Mouse (Mus musculus) E14TG2a.4 (cell line): ENCODE measurements around the gene Olfr1097.

Experiments
- H3K27me3 ChIP-seq: 2 replicates; pipeline ENCODE4 v1.6.1; 2014; ENCODE audit warnings: low read length, control low read depth; ENCODE audit not compliant: insufficient read depth
- H3K36me3 ChIP-seq: 2 replicates; pipeline ENCODE4 v1.6.1; 2014; ENCODE audit warnings: low read length, control low read depth; ENCODE audit not compliant: insufficient read depth
- H3K4me1 ChIP-seq: replicated peaks from 2 replicates; pipeline ENCODE4 v1.6.1; 2014; ENCODE audit warnings: low read depth, low read length, control low read depth
- H3K4me3 ChIP-seq: replicated peaks from 2 replicates; pipeline ENCODE4 v1.5.1; 2014; ENCODE audit warnings: mild to moderate bottlenecking, low read length
- H3K9me3 ChIP-seq: 2 replicates; pipeline ENCODE4 v1.6.1; 2014; ENCODE audit warnings: low read length, control low read depth
- CTCF ChIP-seq: conservative IDR thresholded peaks from 2 replicates; pipeline ENCODE4 v1.5.1; 2014; ENCODE audit warnings: low read length
- NANOG ChIP-seq: IDR thresholded peaks from 2 replicates; pipeline ENCODE4 v1.6.1; 2014; ENCODE audit warnings: borderline replicate concordance, low read length, mixed read lengths
- POU5F1 ChIP-seq: IDR thresholded peaks from 2 replicates; pipeline ENCODE4 v1.6.1; 2014; ENCODE audit warnings: low read length, borderline replicate concordance

The Olfr1097 gene

GRCm38 (mm10) chr2:86892116-86892515, at the start of gene Olfr1097:
Gene Olfr1097, minus strand, starts transcription at chr2:86892216.
- no peak for TF ChIP-seq NANOG
- no peak for TF ChIP-seq CTCF
- no peak for TF ChIP-seq POU5F1
- H3K9me3 ChIP-seq = no peaks in the 10 kb centered on the region
- no peaks in the 10 kb centered on the region for H3K27me3 ChIP-seq
- no peak within 1 kb of the TSS for H3K4me3 ChIP-seq
- no peaks in the 10 kb centered on the region for H3K36me3 ChIP-seq
- no peaks in the 10 kb centered on the region for H3K4me1 ChIP-seq

GRCm38 (mm10) chr2:86926557-86926956, 34.5 kb upstream of the Olfr1097 start:
- Histone ChIP-seq H3K9me3 (no peaks in the 10 kb centered on the region), H3K36me3 (no peaks in the 10 kb centered on the region), H3K4me1 (no peaks in the 10 kb centered on the region), H3K4me3 (no peak overlapping the region), H3K27me3 (no peaks in the 10 kb centered on the region)
- TF ChIP-seq POU5F1 = no peak
- no peak for TF ChIP-seq CTCF
- TF ChIP-seq NANOG = no peak

- H3K36me3 ChIP-seq = no peaks in the 10 kb centered on the region
- no peaks in the 10 kb centered on the region for H3K4me1 ChIP-seq
- no peak within 1 kb of the TSS for H3K4me3 ChIP-seq
- TF ChIP-seq POU5F1 = no peak
- TF ChIP-seq CTCF = no peak
- no peak for TF ChIP-seq NANOG
- no peaks in the 10 kb centered on the region for H3K9me3 ChIP-seq
- no peaks in the 10 kb centered on the region for H3K27me3 ChIP-seq
Measured at GRCm38 (mm10) chr2:86924445-86924844, 32.4 kb upstream of the Olfr1097 start, which contains the start of gene Olfr1098. Gene Olfr1098, minus strand, starts transcription at chr2:86924545.

- H3K27me3 ChIP-seq = no peaks in the 10 kb centered on the region
- no peaks in the 10 kb centered on the region for H3K9me3 ChIP-seq
- TF ChIP-seq POU5F1 = no peak
- no peak for TF ChIP-seq NANOG
- no peak for TF ChIP-seq CTCF
- H3K4me1 ChIP-seq = no peaks in the 10 kb centered on the region
- H3K4me3 ChIP-seq = no peak overlapping the region
- no peaks in the 10 kb centered on the region for H3K36me3 ChIP-seq
Measured at GRCm38 (mm10) chr2:86905647-86906046, 13.6 kb upstream of the Olfr1097 start.

GRCm38 (mm10) chr2:86874702-86875101, 17.3 kb downstream of the Olfr1097 start, which contains the start of gene Gm13723:
Gene Gm13723, minus strand, starts transcription at chr2:86874802.
- Histone ChIP-seq H3K4me1 (no peaks in the 10 kb centered on the region), H3K4me3 (no peak within 1 kb of the TSS), H3K27me3 (no peaks in the 10 kb centered on the region), H3K9me3 (no peaks in the 10 kb centered on the region), H3K36me3 (no peaks in the 10 kb centered on the region)
- TF ChIP-seq CTCF (no peak), POU5F1 (no peak), NANOG (no peak)

GRCm38 (mm10) chr2:86851596-86851995, 40.4 kb downstream of the Olfr1097 start, which contains the start of gene Olfr1095:
Gene Olfr1095, minus strand, starts transcription at chr2:86851696.
- TF ChIP-seq NANOG (no peak), POU5F1 (no peak), CTCF (no peak)
- no peaks in the 10 kb centered on the region for H3K27me3 ChIP-seq

More at GRCm38 (mm10) chr2:86851596-86851995, 40.4 kb downstream of the Olfr1097 start, which contains the start of gene Olfr1095:
- H3K36me3 ChIP-seq = no peaks in the 10 kb centered on the region
- H3K9me3 ChIP-seq = no peaks in the 10 kb centered on the region
- H3K4me3 ChIP-seq = no peak within 1 kb of the TSS
- H3K4me1 ChIP-seq = no peaks in the 10 kb centered on the region
